Mouse (Mus musculus): ENCODE results near the gene Bbs9. TPM values are rescaled to one million over a fixed set of nuclear protein-coding genes. Genes with fewer than 3 reads are reported as not detected.
A peak's percentile ranks its signal among the peaks of the same experiment; 100 is the strongest.

Gene Bbs9
- polyA plus RNA-seq, 1 experiment, result 12.7 TPM

- no peak for DNase-seq
- WGBS, result 54% methylated on average over 5 of the region's 5 CpGs
- TF ChIP-seq POLR2A (IDR thresholded peaks at IDR 0.05; ENCODE audit: low read depth, low read length), result no peak
- no peak for TF ChIP-seq CTCF (conservative IDR thresholded peaks at IDR 0.05; ENCODE audit: insufficient read depth, insufficient read length, low read depth, low read length)
- H3K27ac ChIP-seq (ENCODE audit: insufficient read depth, low read depth, low read length), result no peak overlapping the region
- H3K36me3 ChIP-seq (ENCODE audit: control insufficient read depth, insufficient read depth, low read length), result no peaks in the 10 kb centered on the region
- no peaks in the 10 kb centered on the region for H3K27me3 ChIP-seq (replicated peaks; ENCODE audit: control insufficient read depth, insufficient read depth, low read length)
- no peaks in the 10 kb centered on the region for H3K4me1 ChIP-seq (ENCODE audit: control insufficient read depth, insufficient read depth, low read length)
- no peak overlapping the region for H3K4me3 ChIP-seq (ENCODE audit: insufficient read depth, low read depth, low read length)
Observed at GRCm38 (mm10) chr9:22556076-22556475, 80.6 kb downstream of the Bbs9 start.

GRCm38 (mm10) chr9:22557467-22557866 lies 82.0 kb downstream of the Bbs9 start:
- H3K27ac ChIP-seq (ENCODE audit: insufficient read depth, low read depth, low read length), result no peak overlapping the region
- H3K36me3 ChIP-seq (ENCODE audit: control insufficient read depth, insufficient read depth, low read length), result no peaks in the 10 kb centered on the region
- peak; percentile 83 for DNase-seq
- H3K4me1 ChIP-seq (ENCODE audit: control insufficient read depth, insufficient read depth, low read length), result no peaks in the 10 kb centered on the region
- H3K27me3 ChIP-seq (replicated peaks; ENCODE audit: control insufficient read depth, insufficient read depth, low read length), result no peaks in the 10 kb centered on the region
- H3K4me3 ChIP-seq (ENCODE audit: insufficient read depth, low read depth, low read length), result no peak overlapping the region
- WGBS, result 34% methylated on average over 13 of the region's 13 CpGs
- TF ChIP-seq CTCF (conservative IDR thresholded peaks at IDR 0.05; ENCODE audit: insufficient read depth, insufficient read length, low read depth, low read length), result peak; percentile 87
- TF ChIP-seq POLR2A (IDR thresholded peaks at IDR 0.05; ENCODE audit: low read depth, low read length), result no peak

- no peak for TF ChIP-seq POLR2A (IDR thresholded peaks at IDR 0.05; ENCODE audit: low read depth, low read length)
- TF ChIP-seq CTCF (conservative IDR thresholded peaks at IDR 0.05; ENCODE audit: insufficient read depth, insufficient read length, low read depth, low read length), result no peak
- Histone ChIP-seq H3K36me3 (ENCODE audit: control insufficient read depth, insufficient read depth, low read length) (no peaks in the 10 kb centered on the region), H3K27ac (ENCODE audit: insufficient read depth, low read depth, low read length) (no peak overlapping the region), H3K27me3 (replicated peaks; ENCODE audit: control insufficient read depth, insufficient read depth, low read length) (no peaks in the 10 kb centered on the region), H3K4me1 (ENCODE audit: control insufficient read depth, insufficient read depth, low read length) (peaks cover 3% of the 10 kb centered on the region), H3K4me3 (ENCODE audit: insufficient read depth, low read depth, low read length) (no peak overlapping the region)
- no peak for DNase-seq
- 74% methylated on average over 11 of the region's 11 CpGs for WGBS
Observed at GRCm38 (mm10) chr9:22563612-22564347, 88.3 kb downstream of the Bbs9 start.

- 63% methylated on average over 5 of the region's 5 CpGs for WGBS
- peak overlapping the region; percentile 55; the same call in 1 of the 2 replicates for H3K27ac ChIP-seq (ENCODE audit: insufficient read depth, low read depth, low read length)
- no peaks in the 10 kb centered on the region for H3K27me3 ChIP-seq (replicated peaks; ENCODE audit: control insufficient read depth, insufficient read depth, low read length)
- H3K4me3 ChIP-seq (ENCODE audit: insufficient read depth, low read depth, low read length), result no peak overlapping the region
- no peak for TF ChIP-seq POLR2A (IDR thresholded peaks at IDR 0.05; ENCODE audit: low read depth, low read length)
- TF ChIP-seq CTCF (conservative IDR thresholded peaks at IDR 0.05; ENCODE audit: insufficient read depth, insufficient read length, low read depth, low read length), result no peak
- peak; percentile 78 for DNase-seq
- H3K36me3 ChIP-seq (ENCODE audit: control insufficient read depth, insufficient read depth, low read length), result no peaks in the 10 kb centered on the region
- H3K4me1 ChIP-seq (ENCODE audit: control insufficient read depth, insufficient read depth, low read length), result peaks cover 3% of the 10 kb centered on the region
Observed at GRCm38 (mm10) chr9:22567726-22568125, 92.2 kb downstream of the Bbs9 start.

- Histone ChIP-seq H3K27me3 (replicated peaks; ENCODE audit: control insufficient read depth, insufficient read depth, low read length) (no peaks in the 10 kb centered on the region), H3K27ac (ENCODE audit: insufficient read depth, low read depth, low read length) (no peak overlapping the region), H3K4me1 (ENCODE audit: control insufficient read depth, insufficient read depth, low read length) (0 out of 2 replicates have a peak, but pooled peaks cover 4% of the 10 kb centered on the region), H3K4me3 (ENCODE audit: insufficient read depth, low read depth, low read length) (no peak overlapping the region), H3K36me3 (ENCODE audit: control insufficient read depth, insufficient read depth, low read length) (no peaks in the 10 kb centered on the region)
- DNase-seq, result no peak
- WGBS, result 85% methylated on average over 14 of the region's 14 CpGs
- TF ChIP-seq CTCF (conservative IDR thresholded peaks at IDR 0.05; ENCODE audit: insufficient read depth, insufficient read length, low read depth, low read length), result no peak
- no peak for TF ChIP-seq POLR2A (IDR thresholded peaks at IDR 0.05; ENCODE audit: low read depth, low read length)
Observed at GRCm38 (mm10) chr9:22576426-22577139, 101.1 kb downstream of the Bbs9 start.

- no peak overlapping the region for H3K4me3 ChIP-seq (ENCODE audit: insufficient read depth, low read depth, low read length)
- no peaks in the 10 kb centered on the region for H3K36me3 ChIP-seq (ENCODE audit: control insufficient read depth, insufficient read depth, low read length)
- H3K27me3 ChIP-seq (replicated peaks; ENCODE audit: control insufficient read depth, insufficient read depth, low read length), result no peaks in the 10 kb centered on the region
- TF ChIP-seq CTCF (conservative IDR thresholded peaks at IDR 0.05; ENCODE audit: insufficient read depth, insufficient read length, low read depth, low read length) (no peak), POLR2A (IDR thresholded peaks at IDR 0.05; ENCODE audit: low read depth, low read length) (no peak)
- no peak overlapping the region for H3K27ac ChIP-seq (ENCODE audit: insufficient read depth, low read depth, low read length)
- no peak for DNase-seq
- 84% methylated on average over 3 of the region's 3 CpGs for WGBS
- 0 out of 2 replicates have a peak, but pooled peaks cover 4% of the 10 kb centered on the region for H3K4me1 ChIP-seq (ENCODE audit: control insufficient read depth, insufficient read depth, low read length)
Observed at GRCm38 (mm10) chr9:22578266-22578665, 102.8 kb downstream of the Bbs9 start.

GRCm38 (mm10) chr9:22584221-22584620 lies 108.7 kb downstream of the Bbs9 start:
- H3K36me3 ChIP-seq (ENCODE audit: control insufficient read depth, insufficient read depth, low read length), result no peaks in the 10 kb centered on the region
- no peaks in the 10 kb centered on the region for H3K27me3 ChIP-seq (replicated peaks; ENCODE audit: control insufficient read depth, insufficient read depth, low read length)
- 92% methylated on average over 3 of the region's 3 CpGs for WGBS
- H3K4me3 ChIP-seq (ENCODE audit: insufficient read depth, low read depth, low read length), result no peak overlapping the region
- no peaks in the 10 kb centered on the region for H3K4me1 ChIP-seq (ENCODE audit: control insufficient read depth, insufficient read depth, low read length)
- TF ChIP-seq POLR2A (IDR thresholded peaks at IDR 0.05; ENCODE audit: low read depth, low read length) (no peak), CTCF (conservative IDR thresholded peaks at IDR 0.05; ENCODE audit: insufficient read depth, insufficient read length, low read depth, low read length) (no peak)
- H3K27ac ChIP-seq (ENCODE audit: insufficient read depth, low read depth, low read length), result no peak overlapping the region
- no peak for DNase-seq
